Mouse (Mus musculus) limb, embryonic 12.5 days (tissue): Measurements from ENCODE around the gene Adgb. TPM values are rescaled to one million over a fixed set of nuclear protein-coding genes. Genes with fewer than 3 reads are reported as not detected.

ENCODE experiments used
- ATAC-seq: fragments of 200-750 bp; cut with Nextera tagmentation; 2 replicates; pipeline ENCODE4 v1.8.0; 2017; ENCODE audit warnings: low read depth, moderate TSS enrichment; ENCODE audit not compliant: insufficient number of reproducible peaks, insufficient read depth, low FRiP score, low TSS enrichment
- H3K27ac ChIP-seq: fragments of 300-500 bp; sonication (generic); 2 replicates; pipeline ENCODE4 v1.5.1; 2016; ENCODE audit warnings: mild to moderate bottlenecking, moderate library complexity
- H3K27me3 ChIP-seq: fragments of 300-500 bp; sonication (generic); 2 replicates; pipeline ENCODE4 v1.6.1; 2016; ENCODE audit warnings: mild to moderate bottlenecking, moderate library complexity
- H3K36me3 ChIP-seq: fragments of 300-500 bp; sonication (generic); 2 replicates; pipeline ENCODE4 v1.6.1; 2016; ENCODE audit warnings: mild to moderate bottlenecking, moderate library complexity
- H3K4me1 ChIP-seq: fragments of 300-500 bp; sonication (generic); replicated peaks from 2 replicates; pipeline ENCODE4 v1.6.1; 2016
- H3K4me2 ChIP-seq: fragments of 300-500 bp; sonication (generic); 2 replicates; pipeline ENCODE4 v1.6.1; 2016; ENCODE audit warnings: mild to moderate bottlenecking, moderate library complexity
- H3K4me3 ChIP-seq: fragments of 300-500 bp; sonication (generic); replicated peaks from 2 replicates; pipeline ENCODE4 v1.5.1; 2016; ENCODE audit warnings: mild to moderate bottlenecking
- H3K9ac ChIP-seq: fragments of 300-500 bp; sonication (generic); replicated peaks from 2 replicates; pipeline ENCODE4 v1.6.1; 2016; ENCODE audit warnings: mild to moderate bottlenecking, moderate library complexity
- H3K9me3 ChIP-seq: fragments of 300-500 bp; sonication (generic); 2 replicates; pipeline ENCODE4 v1.6.1; 2016; ENCODE audit warnings: mild to moderate bottlenecking, moderate library complexity
- WGBS: fragments of 180-500 bp; shearing (Covaris S2); methylation state at CpG from one replicate; pipeline ENCODE4 v1.1.7; 2016; 5-methylcytosine and 5-hydroxymethylcytosine counted together
- polyA plus RNA-seq: library from polyadenylated mRNA; unstranded; fragments of >200 nt; fragmentation: Nextera tagmentation; extraction: Ambion mirVana; gene quantifications from 2 replicates; pipeline ENCODE4 v1.2.1, GENCODE M21; 2016

Gene Adgb
- polyA plus RNA-seq, 1 experiment from 2014 or later, result 0.16 TPM

DNA sequence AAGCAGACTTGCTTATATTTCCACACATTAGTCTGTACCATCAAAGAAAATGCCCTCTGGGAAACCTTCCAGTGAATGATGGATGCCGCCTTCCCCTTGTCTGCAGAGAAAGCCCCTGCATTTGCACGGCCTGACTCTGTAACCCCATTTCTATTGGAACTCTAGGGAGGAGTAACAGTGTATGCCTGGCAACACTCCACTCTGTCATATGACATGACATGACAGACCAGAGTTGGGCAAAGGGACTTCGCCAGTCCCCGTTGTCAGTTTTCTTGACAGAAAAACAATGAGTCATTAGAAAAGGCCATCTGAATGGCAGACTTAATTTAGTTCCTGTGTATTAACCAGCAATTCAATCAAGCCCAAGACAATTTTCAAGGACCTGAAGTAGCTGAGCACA lies 167.8 kb downstream of the Adgb start:
- Histone ChIP-seq H3K4me1 (no peaks in the 10 kb centered on the region), H3K4me2 (no peak overlapping the region), H3K27ac (no peak overlapping the region), H3K27me3 (no peaks in the 10 kb centered on the region), H3K4me3 (no peak overlapping the region), H3K9ac (no peak overlapping the region), H3K36me3 (no peaks in the 10 kb centered on the region), H3K9me3 (no peaks in the 10 kb centered on the region)
- WGBS, result 73% methylated on average over 4 of the region's 4 CpGs
- no peak for ATAC-seq

DNA sequence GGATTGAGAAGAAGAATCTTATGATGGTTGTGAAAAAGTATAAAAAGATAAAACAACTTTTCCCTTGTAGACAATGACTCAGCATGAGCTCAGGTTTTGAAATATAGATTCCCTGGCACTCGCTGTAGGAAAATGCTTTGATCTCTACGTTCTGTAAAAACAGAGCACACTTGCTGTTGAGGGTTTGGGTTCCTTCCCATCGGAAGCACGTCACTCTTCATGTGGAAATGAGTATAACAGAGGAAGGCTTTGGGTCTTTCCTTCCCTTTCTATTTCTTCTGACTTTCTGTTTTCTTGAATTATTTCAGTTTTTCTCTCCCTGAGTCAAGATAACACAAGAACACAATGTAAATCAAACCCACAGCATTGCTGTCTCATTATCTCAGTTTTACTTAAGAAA lies 170.4 kb downstream of the Adgb start:
- no peaks in the 10 kb centered on the region for H3K9me3 ChIP-seq
- H3K4me2 ChIP-seq, result no peak overlapping the region
- no peak overlapping the region for H3K9ac ChIP-seq
- no peak for ATAC-seq
- 44% methylated on average over 4 of the region's 4 CpGs for WGBS
- no peaks in the 10 kb centered on the region for H3K4me1 ChIP-seq
- H3K36me3 ChIP-seq, result no peaks in the 10 kb centered on the region
- H3K27ac ChIP-seq, result no peak overlapping the region
- H3K27me3 ChIP-seq, result no peaks in the 10 kb centered on the region
- no peak overlapping the region for H3K4me3 ChIP-seq

GRCm38 (mm10) chr10:10300915-10301439 lies 171.1 kb downstream of the Adgb start:
- no peaks in the 10 kb centered on the region for H3K36me3 ChIP-seq
- ATAC-seq, result no peak
- no peaks in the 10 kb centered on the region for H3K9me3 ChIP-seq
- H3K4me3 ChIP-seq, result no peak overlapping the region
- 36% methylated on average over 8 of the region's 8 CpGs for WGBS
- no peaks in the 10 kb centered on the region for H3K4me1 ChIP-seq
- no peaks in the 10 kb centered on the region for H3K27me3 ChIP-seq
- no peak overlapping the region for H3K27ac ChIP-seq
- no peak overlapping the region for H3K9ac ChIP-seq
- no peak overlapping the region for H3K4me2 ChIP-seq

GRCm38 (mm10) chr10:10299987-10300386 lies 172.1 kb downstream of the Adgb start:
- H3K4me2 ChIP-seq, result no peak overlapping the region
- H3K27ac ChIP-seq, result no peak overlapping the region
- WGBS, result 73% methylated on average over 4 of the region's 4 CpGs
- H3K9ac ChIP-seq, result no peak overlapping the region
- no peak for ATAC-seq
- H3K36me3 ChIP-seq, result no peaks in the 10 kb centered on the region
- no peak overlapping the region for H3K4me3 ChIP-seq
- no peaks in the 10 kb centered on the region for H3K4me1 ChIP-seq
- no peaks in the 10 kb centered on the region for H3K27me3 ChIP-seq
- no peaks in the 10 kb centered on the region for H3K9me3 ChIP-seq

GRCm38 (mm10) chr10:10287221-10287867 lies 184.8 kb downstream of the Adgb start:
- no peak for ATAC-seq
- Histone ChIP-seq H3K36me3 (no peaks in the 10 kb centered on the region), H3K4me3 (no peak overlapping the region), H3K27me3 (no peaks in the 10 kb centered on the region), H3K4me2 (no peak overlapping the region), H3K9ac (no peak overlapping the region), H3K27ac (no peak overlapping the region), H3K9me3 (no peaks in the 10 kb centered on the region), H3K4me1 (no peaks in the 10 kb centered on the region)
- 76% methylated on average over 2 of the region's 2 CpGs for WGBS

Other genes with a start within 250 kb of the Adgb start
- 25.0 and 30.4 TPM in 2 replicates for gene Rab32, start 85.9 kb upstream of the Adgb start, polyA plus RNA-seq
- gene Gm10944, start 209.0 kb upstream of the Adgb start, polyA plus RNA-seq, result not detected in 2 replicates